Mouse (Mus musculus) lung, embryonic 16.5 days (tissue): Measurements from ENCODE around the gene Gpr1. TPM values are rescaled to one million over a fixed set of nuclear protein-coding genes. Genes with fewer than 3 reads are reported as not detected.

Experiments
- ATAC-seq: fragments of 200-750 bp; cut with Nextera tagmentation; 2 replicates; pipeline ENCODE4 v1.8.0; 2017; ENCODE audit warnings: low read depth, mild to moderate bottlenecking, moderate library complexity
- H3K27ac ChIP-seq: fragments of 300-500 bp; sonication (generic); 2 replicates; pipeline ENCODE4 v1.5.1; 2014; ENCODE audit warnings: mild to moderate bottlenecking, control low read depth, low read length
- H3K27me3 ChIP-seq: fragments of 300-500 bp; sonication (generic); 2 replicates; pipeline ENCODE4 v1.6.1; 2014; ENCODE audit warnings: low read depth, low read length, mixed read lengths; ENCODE audit not compliant: control insufficient read depth, insufficient read depth
- H3K36me3 ChIP-seq: fragments of 300-500 bp; sonication (generic); 2 replicates; pipeline ENCODE4 v1.6.1; 2014; ENCODE audit warnings: low read length; ENCODE audit not compliant: control insufficient read depth, insufficient read depth
- H3K4me1 ChIP-seq: fragments of 300-500 bp; sonication (generic); replicated peaks from 2 replicates; pipeline ENCODE4 v1.6.1; 2014; ENCODE audit warnings: low read length, mixed read lengths; ENCODE audit not compliant: control insufficient read depth, insufficient read depth
- H3K4me2 ChIP-seq: fragments of 300-500 bp; sonication (generic); 2 replicates; pipeline ENCODE4 v1.6.1; 2014; ENCODE audit warnings: low read depth, low read length, control low read depth
- H3K4me3 ChIP-seq: fragments of 300-500 bp; sonication (generic); 2 replicates; pipeline ENCODE4 v1.5.1; 2014; ENCODE audit warnings: mild to moderate bottlenecking, low read length, control low read depth
- H3K9ac ChIP-seq: fragments of 300-500 bp; sonication (generic); 2 replicates; pipeline ENCODE4 v1.6.1; 2014; ENCODE audit warnings: low read length, control low read depth
- H3K9me3 ChIP-seq: fragments of 300-500 bp; sonication (generic); 2 replicates; pipeline ENCODE4 v1.6.1; 2016; ENCODE audit warnings: low read length; ENCODE audit not compliant: control insufficient read depth
- WGBS: fragments of 180-500 bp; shearing (Covaris S2); extraction: QIAGEN DNeasy Blood & Tissue Kit; methylation state at CpG from one replicate; pipeline ENCODE4 v1.1.7; 2014; 5-methylcytosine and 5-hydroxymethylcytosine counted together
- polyA plus RNA-seq: library from polyadenylated mRNA; unstranded; fragments of >200 nt; fragmentation: Nextera tagmentation; extraction: Ambion mirVana; gene quantifications from 2 replicates; pipeline ENCODE4 v1.2.1, GENCODE M21; 2015

Gpr1 gene
- polyA plus RNA-seq, 1 experiment from 2014 or later, result not detected

- Histone ChIP-seq H3K27me3 (peaks cover 74% of the 10 kb centered on the region), H3K9ac (no peak overlapping the region), H3K4me1 (peaks cover 3% of the 10 kb centered on the region; the same call in 1 of the 2 replicates), H3K4me3 (no peak overlapping the region), H3K4me2 (no peak overlapping the region), H3K27ac (no peak overlapping the region), H3K36me3 (no peaks in the 10 kb centered on the region), H3K9me3 (0 out of 2 replicates have a peak, but pooled peaks cover 2% of the 10 kb centered on the region)
- ATAC-seq, result no peak
- 26% methylated on average over 5 of the region's 5 CpGs for WGBS
Measured at GRCm38 (mm10) chr1:63253291-63253690, 38.9 kb upstream of the Gpr1 start.

- no peak for ATAC-seq
Measured at GRCm38 (mm10) chr1:63252351-63253209, 38.2 kb upstream of the Gpr1 start.

GRCm38 (mm10) chr1:63249261-63249660 is 34.9 kb upstream of the Gpr1 start:
- H3K36me3 ChIP-seq, result no peaks in the 10 kb centered on the region
- no peak for ATAC-seq
- H3K27ac ChIP-seq, result no peak overlapping the region
- peaks cover 75% of the 10 kb centered on the region for H3K27me3 ChIP-seq
- H3K4me2 ChIP-seq, result no peak overlapping the region
- 51% methylated on average over 4 of the region's 4 CpGs for WGBS
- no peak overlapping the region for H3K4me3 ChIP-seq
- H3K9me3 ChIP-seq, result 0 out of 2 replicates have a peak, but pooled peaks cover 2% of the 10 kb centered on the region
- H3K9ac ChIP-seq, result no peak overlapping the region
- peaks cover 7% of the 10 kb centered on the region; the same call in 1 of the 2 replicates for H3K4me1 ChIP-seq

More at GRCm38 (mm10) chr1:63252351-63253209, 38.2 kb upstream of the Gpr1 start:
- Histone ChIP-seq H3K27me3 (peaks cover 78% of the 10 kb centered on the region), H3K36me3 (no peaks in the 10 kb centered on the region), H3K9me3 (0 out of 2 replicates have a peak, but pooled peaks cover 2% of the 10 kb centered on the region), H3K9ac (no peak overlapping the region), H3K4me3 (no peak overlapping the region), H3K4me1 (peaks cover 7% of the 10 kb centered on the region; the same call in 1 of the 2 replicates), H3K4me2 (no peak overlapping the region), H3K27ac (no peak overlapping the region)
- WGBS, result 36% methylated on average over 24 of the region's 24 CpGs

- WGBS, result 3% methylated on average over 44 of the region's 44 CpGs
- Histone ChIP-seq H3K27me3 (peaks cover 69% of the 10 kb centered on the region), H3K9ac (no peak overlapping the region), H3K4me2 (peak overlapping the region; percentile 56), H3K27ac (no peak overlapping the region), H3K9me3 (0 out of 2 replicates have a peak, but pooled peaks cover 2% of the 10 kb centered on the region), H3K4me3 (peak overlapping the region; percentile 32), H3K36me3 (no peaks in the 10 kb centered on the region), H3K4me1 (peaks cover 7% of the 10 kb centered on the region; the same call in 1 of the 2 replicates)
- ATAC-seq, result 0 out of 2 replicates have a peak, but pooled peaks have one; percentile 38
Measured at GRCm38 (mm10) chr1:63248360-63248851, 34.1 kb upstream of the Gpr1 start.

- Histone ChIP-seq H3K4me2 (peak overlapping the region; percentile 56), H3K9ac (no peak overlapping the region), H3K9me3 (0 out of 2 replicates have a peak, but pooled peaks cover 2% of the 10 kb centered on the region), H3K36me3 (no peaks in the 10 kb centered on the region), H3K27me3 (peaks cover 69% of the 10 kb centered on the region), H3K27ac (no peak overlapping the region), H3K4me1 (peaks cover 7% of the 10 kb centered on the region; the same call in 1 of the 2 replicates), H3K4me3 (peak overlapping the region; percentile 32)
- no peak for ATAC-seq
- 2% methylated on average over 18 of the region's 18 CpGs for WGBS
Measured at GRCm38 (mm10) chr1:63247831-63248359, 33.6 kb upstream of the Gpr1 start.

GRCm38 (mm10) chr1:63246862-63247521 is 32.6 kb upstream of the Gpr1 start:
- H3K4me3 ChIP-seq, result peak overlapping the region; percentile 13

GRCm38 (mm10) chr1:63243854-63244253 is 29.5 kb upstream of the Gpr1 start:
- Histone ChIP-seq H3K9ac (no peak overlapping the region), H3K27me3 (peaks cover 34% of the 10 kb centered on the region)
- WGBS, result 51% methylated on average over 4 of the region's 4 CpGs

More at GRCm38 (mm10) chr1:63246862-63247521, 32.6 kb upstream of the Gpr1 start:
- H3K27me3 ChIP-seq, result peaks cover 61% of the 10 kb centered on the region
- H3K4me1 ChIP-seq, result peaks cover 7% of the 10 kb centered on the region; the same call in 1 of the 2 replicates
- H3K9ac ChIP-seq, result no peak overlapping the region
- H3K36me3 ChIP-seq, result no peaks in the 10 kb centered on the region
- no peak overlapping the region for H3K27ac ChIP-seq
- H3K9me3 ChIP-seq, result 0 out of 2 replicates have a peak, but pooled peaks cover 2% of the 10 kb centered on the region
- 3% methylated on average over 16 of the region's 16 CpGs for WGBS
- H3K4me2 ChIP-seq, result peak overlapping the region; percentile 23
- 0 out of 2 replicates have a peak, but pooled peaks have one; percentile 23 for ATAC-seq

GRCm38 (mm10) chr1:63239751-63240150 is 25.4 kb upstream of the Gpr1 start:
- H3K4me2 ChIP-seq, result no peak overlapping the region
- no peaks in the 10 kb centered on the region for H3K36me3 ChIP-seq
- no peaks in the 10 kb centered on the region for H3K4me1 ChIP-seq
- H3K4me3 ChIP-seq, result no peak overlapping the region
- no peak for ATAC-seq
- no peaks in the 10 kb centered on the region for H3K9me3 ChIP-seq
- WGBS, result 77% methylated on average over 8 of the region's 8 CpGs
- no peak overlapping the region for H3K27ac ChIP-seq
- H3K9ac ChIP-seq, result no peak overlapping the region
- H3K27me3 ChIP-seq, result peaks cover under 1% of the 10 kb centered on the region; the same call in 1 of the 2 replicates

More at GRCm38 (mm10) chr1:63243854-63244253, 29.5 kb upstream of the Gpr1 start:
- ATAC-seq, result no peak
- peaks cover 7% of the 10 kb centered on the region; the same call in 1 of the 2 replicates for H3K4me1 ChIP-seq
- H3K4me3 ChIP-seq, result no peak overlapping the region
- no peaks in the 10 kb centered on the region for H3K36me3 ChIP-seq
- no peak overlapping the region for H3K27ac ChIP-seq
- H3K4me2 ChIP-seq, result no peak overlapping the region
- H3K9me3 ChIP-seq, result no peaks in the 10 kb centered on the region
